Mouse (Mus musculus): Measurements from ENCODE around the gene Cdh22. TPM values are rescaled to one million over a fixed set of nuclear protein-coding genes. Genes with fewer than 3 reads are reported as not detected.

Cdh22 gene
- 20.8 and 21.2 TPM in 2 replicates for polyA plus RNA-seq (2015; fragmentation: Nextera tagmentation; extraction: Ambion mirVana)

DNA sequence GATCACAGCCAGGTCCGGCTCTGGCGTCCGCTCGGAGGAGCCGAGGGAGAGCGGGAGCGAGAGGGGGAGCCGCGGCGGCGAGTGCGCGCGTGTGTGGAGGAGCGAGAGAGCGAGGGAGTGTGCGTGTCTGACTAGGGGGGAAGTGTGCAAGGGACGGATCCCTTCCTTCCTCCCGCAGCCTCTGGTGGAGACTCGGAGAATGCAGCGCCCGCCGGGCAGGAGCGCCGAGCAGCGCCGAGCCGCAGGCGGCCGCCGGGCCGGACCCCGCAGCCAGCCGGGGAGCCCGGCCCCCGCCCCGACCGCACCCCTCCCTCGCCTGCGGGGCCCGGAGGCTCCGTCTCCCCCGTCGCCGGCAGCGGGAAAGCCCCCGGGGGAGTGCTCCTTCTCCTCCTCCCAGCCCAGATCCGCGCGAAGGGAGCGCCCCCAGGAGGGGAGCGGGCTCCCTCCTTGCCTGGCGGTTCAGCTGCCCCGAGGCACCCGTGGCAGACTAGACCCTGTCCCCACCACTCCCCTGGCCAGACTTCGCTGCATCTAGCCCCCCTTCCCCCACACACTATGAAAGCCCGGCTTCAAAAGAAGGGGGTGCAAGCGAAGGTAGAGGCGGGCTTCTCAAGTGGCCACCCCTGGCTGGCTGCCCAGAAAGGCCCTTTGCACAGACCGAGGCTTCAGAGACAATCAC lies at the start of gene Cdh22:
TSS of gene Cdh22 (minus strand) at position 241 of the 679 bp plus-strand sequence.
- H3K36me3 ChIP-seq (replicated peaks): no peaks in the 10 kb centered on the region
- H3K4me2 ChIP-seq: peak within 1 kb of the TSS; percentile 94
- ATAC-seq (replicated peaks): peak; percentile 74
- peaks cover 52% of the 10 kb centered on the region for H3K4me1 ChIP-seq
- WGBS: under 1% methylated on average over 47 of the region's 60 CpGs
- no peaks in the 10 kb centered on the region for H3K9me3 ChIP-seq
- peaks cover 27% of the 10 kb centered on the region; the same call in 1 of the 2 replicates for H3K27me3 ChIP-seq (replicated peaks)
- peak within 1 kb of the TSS; percentile 72 for H3K4me3 ChIP-seq
- peak within 1 kb of the TSS; percentile 87 for H3K27ac ChIP-seq
- H3K9ac ChIP-seq: peak within 1 kb of the TSS; percentile 85

GRCm38 (mm10) chr2:165284377-165284776 lies 49.7 kb upstream of the Cdh22 start:
- Histone ChIP-seq H3K4me2 (no peak overlapping the region), H3K4me3 (no peak overlapping the region), H3K27me3 (replicated peaks) (no peaks in the 10 kb centered on the region), H3K9ac (no peak overlapping the region), H3K9me3 (no peaks in the 10 kb centered on the region), H3K27ac (no peak overlapping the region), H3K4me1 (peaks cover 59% of the 10 kb centered on the region), H3K36me3 (replicated peaks) (no peaks in the 10 kb centered on the region)
- no peak for ATAC-seq (replicated peaks)
- WGBS: 91% methylated on average over 7 of the region's 7 CpGs

DNA sequence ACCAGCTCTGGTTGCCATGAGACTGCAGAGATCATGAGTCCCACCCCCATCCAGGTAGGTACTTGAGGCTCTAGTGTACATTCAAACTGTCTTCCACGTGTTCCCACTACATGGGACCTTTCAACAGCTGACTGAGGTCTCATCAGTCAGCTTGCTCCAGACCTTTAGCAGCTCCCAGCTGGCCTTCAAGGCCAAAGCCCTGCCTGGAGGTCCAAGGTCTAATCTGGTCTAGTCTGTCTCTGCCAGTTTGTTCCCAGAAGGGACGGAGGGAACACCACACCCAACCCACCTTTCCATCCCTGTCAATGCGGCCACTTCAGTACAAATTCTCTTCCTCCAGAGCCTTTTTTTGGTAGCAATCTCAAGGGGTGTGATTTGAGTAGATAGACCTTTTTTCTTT lies 49.0 kb upstream of the Cdh22 start:
- Histone ChIP-seq H3K9ac (no peak overlapping the region), H3K4me1 (peaks cover 62% of the 10 kb centered on the region), H3K36me3 (replicated peaks) (no peaks in the 10 kb centered on the region), H3K9me3 (no peaks in the 10 kb centered on the region), H3K27me3 (replicated peaks) (no peaks in the 10 kb centered on the region), H3K27ac (no peak overlapping the region), H3K4me2 (no peak overlapping the region), H3K4me3 (no peak overlapping the region)
- no peak for ATAC-seq (replicated peaks)
- WGBS: 91% methylated on average over 3 of the region's 3 CpGs

- no peak overlapping the region for H3K9ac ChIP-seq
These were observed 47.2 kb upstream of the Cdh22 start for GRCm38 (mm10) chr2:165281779-165282311.

DNA sequence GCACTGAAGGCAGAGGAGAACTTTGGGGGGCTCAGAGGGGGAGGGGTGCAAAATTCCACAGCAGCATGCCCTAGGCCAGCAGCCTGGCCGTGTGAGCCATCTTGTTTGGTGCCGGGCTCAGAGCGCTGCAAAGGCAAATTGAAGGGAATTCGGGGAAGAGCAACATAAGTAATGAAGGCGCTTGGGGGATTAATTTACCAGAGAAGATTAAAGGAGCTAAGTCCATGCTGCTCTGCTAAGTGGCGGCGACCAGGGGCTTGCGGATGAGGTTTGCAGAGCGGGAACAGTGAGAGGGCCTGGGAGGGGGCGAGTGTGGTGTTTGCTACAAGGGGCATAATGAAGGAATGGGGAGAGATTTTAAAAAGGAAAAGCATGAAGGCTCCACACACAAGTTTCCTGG lies 44.7 kb upstream of the Cdh22 start:
- ATAC-seq (replicated peaks): no peak
- no peak overlapping the region for H3K4me3 ChIP-seq
- no peaks in the 10 kb centered on the region for H3K36me3 ChIP-seq (replicated peaks)
- H3K4me1 ChIP-seq: peaks cover 53% of the 10 kb centered on the region
- WGBS: 18% methylated on average over 10 of the region's 10 CpGs
- H3K27ac ChIP-seq: peak overlapping the region; percentile 71
- no peak overlapping the region; the same call in 1 of the 2 replicates for H3K9ac ChIP-seq
- H3K27me3 ChIP-seq (replicated peaks): no peaks in the 10 kb centered on the region
- no peak overlapping the region for H3K4me2 ChIP-seq
- H3K9me3 ChIP-seq: no peaks in the 10 kb centered on the region

More at GRCm38 (mm10) chr2:165281779-165282311, 47.2 kb upstream of the Cdh22 start:
- H3K27ac ChIP-seq: peak overlapping the region; percentile 45; the same call in 1 of the 2 replicates
- H3K36me3 ChIP-seq (replicated peaks): no peaks in the 10 kb centered on the region
- H3K27me3 ChIP-seq (replicated peaks): no peaks in the 10 kb centered on the region
- peaks cover 48% of the 10 kb centered on the region for H3K4me1 ChIP-seq
- H3K4me3 ChIP-seq: no peak overlapping the region
- WGBS: 45% methylated on average over 5 of the region's 6 CpGs
- ATAC-seq (replicated peaks): no peak; the same call in 1 of the 2 replicates
- no peak overlapping the region for H3K4me2 ChIP-seq
- no peaks in the 10 kb centered on the region for H3K9me3 ChIP-seq

DNA sequence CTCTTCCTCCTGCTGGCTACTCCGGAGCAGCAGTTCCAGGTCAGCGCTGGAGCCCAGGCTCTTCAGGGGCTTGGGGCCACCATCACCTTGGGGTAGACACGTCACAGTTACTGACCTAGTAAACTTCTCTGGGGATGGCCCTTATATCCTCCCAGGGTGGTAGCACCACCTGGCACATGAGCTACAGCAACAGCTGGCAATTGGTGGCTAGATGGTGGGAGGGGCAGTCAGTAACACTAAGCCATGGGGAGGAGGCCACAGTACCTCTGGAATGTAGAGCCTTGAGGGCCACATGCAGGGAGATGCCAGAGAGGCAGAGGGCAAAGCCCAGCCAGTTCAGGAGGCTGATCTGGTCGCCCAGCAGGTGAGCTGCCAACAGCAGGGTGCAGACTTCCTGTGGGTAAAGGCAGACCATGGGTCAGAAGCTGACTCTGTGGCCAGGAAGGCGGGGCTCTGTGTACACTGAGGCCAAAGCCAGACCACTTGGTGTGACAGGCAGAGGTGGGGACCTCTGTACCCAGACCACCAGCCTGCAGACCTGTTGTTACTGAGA lies 42.6 kb upstream of the Cdh22 start:
- 88% methylated on average over 5 of the region's 5 CpGs for WGBS
- ATAC-seq (replicated peaks): no peak

DNA sequence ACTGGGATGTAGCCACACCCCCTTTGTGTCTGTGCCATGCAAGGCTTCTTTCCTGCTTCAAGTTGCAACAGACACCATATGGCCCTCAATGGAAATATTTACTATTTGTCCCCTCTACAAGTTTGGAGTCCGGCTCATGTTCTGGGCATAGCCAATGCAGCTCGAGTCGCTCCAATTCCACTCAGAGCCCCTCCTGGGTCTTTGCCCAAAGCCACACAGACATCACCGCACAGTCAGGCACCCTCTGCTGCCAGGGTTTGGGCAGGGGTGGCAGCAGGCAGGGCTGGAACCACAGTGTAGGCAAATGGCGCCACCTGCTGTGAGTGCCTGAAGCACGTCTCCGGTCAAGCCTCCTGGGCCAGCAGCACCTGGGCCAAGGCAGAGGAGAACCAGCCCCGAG lies 41.2 kb upstream of the Cdh22 start:
- Histone ChIP-seq H3K4me2 (no peak overlapping the region), H3K36me3 (replicated peaks) (no peaks in the 10 kb centered on the region), H3K27ac (peak overlapping the region; percentile 74), H3K9ac (no peak overlapping the region), H3K4me1 (peaks cover 60% of the 10 kb centered on the region), H3K27me3 (replicated peaks) (no peaks in the 10 kb centered on the region), H3K4me3 (no peak overlapping the region), H3K9me3 (no peaks in the 10 kb centered on the region)
- peak; percentile 55 for ATAC-seq (replicated peaks)
- WGBS: 17% methylated on average over 8 of the region's 8 CpGs

More for the DNA sequence above, 42.6 kb upstream of the Cdh22 start:
- Histone ChIP-seq H3K9me3 (no peaks in the 10 kb centered on the region), H3K4me2 (no peak overlapping the region), H3K27me3 (replicated peaks) (no peaks in the 10 kb centered on the region), H3K4me1 (peaks cover 59% of the 10 kb centered on the region), H3K36me3 (replicated peaks) (no peaks in the 10 kb centered on the region), H3K27ac (no peak overlapping the region), H3K9ac (no peak overlapping the region), H3K4me3 (no peak overlapping the region)

DNA sequence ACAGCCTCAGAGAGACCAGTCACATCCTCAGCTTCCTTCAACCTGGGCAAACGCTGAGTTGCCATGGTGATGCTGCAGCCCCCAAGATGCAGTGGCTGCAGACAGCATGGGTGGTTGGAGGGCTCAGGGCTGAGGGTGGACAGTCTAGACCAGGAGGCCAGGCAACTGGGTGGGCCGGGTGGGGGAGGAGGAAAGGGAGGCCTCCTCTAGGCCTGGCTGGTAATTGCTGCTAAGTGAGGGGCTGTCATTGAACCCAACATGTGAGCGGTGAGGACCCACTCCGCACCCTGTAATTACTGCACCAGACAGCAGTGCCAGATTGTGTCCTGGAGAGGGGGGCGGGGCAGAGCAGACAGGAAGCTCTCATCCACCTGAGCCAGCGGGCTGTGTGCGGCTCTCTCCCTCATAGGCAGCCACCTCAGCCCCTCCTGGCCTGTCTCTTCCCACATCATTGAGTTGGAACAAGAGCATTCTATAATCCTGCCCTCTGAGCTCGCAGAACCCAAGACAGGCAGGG lies 40.5 kb upstream of the Cdh22 start:
- no peaks in the 10 kb centered on the region for H3K27me3 ChIP-seq (replicated peaks)
- no peak overlapping the region for H3K4me2 ChIP-seq
- H3K4me3 ChIP-seq: no peak overlapping the region
- peaks cover 58% of the 10 kb centered on the region for H3K4me1 ChIP-seq
- ATAC-seq (replicated peaks): peak; percentile 73
- H3K36me3 ChIP-seq (replicated peaks): no peaks in the 10 kb centered on the region
- 19% methylated on average over 8 of the region's 8 CpGs for WGBS
- no peak overlapping the region for H3K9ac ChIP-seq
- H3K27ac ChIP-seq: peak overlapping the region; percentile 74
- H3K9me3 ChIP-seq: no peaks in the 10 kb centered on the region

GRCm38 (mm10) chr2:165273589-165273988 lies 38.9 kb upstream of the Cdh22 start:
- no peak overlapping the region for H3K4me3 ChIP-seq
- no peak overlapping the region for H3K27ac ChIP-seq
- no peak for ATAC-seq (replicated peaks)
- H3K27me3 ChIP-seq (replicated peaks): no peaks in the 10 kb centered on the region
- no peak overlapping the region for H3K4me2 ChIP-seq
- H3K4me1 ChIP-seq: peaks cover 44% of the 10 kb centered on the region
- H3K9ac ChIP-seq: no peak overlapping the region
- 30% methylated on average over 4 of the region's 4 CpGs for WGBS
- H3K36me3 ChIP-seq (replicated peaks): no peaks in the 10 kb centered on the region
- no peaks in the 10 kb centered on the region for H3K9me3 ChIP-seq

DNA sequence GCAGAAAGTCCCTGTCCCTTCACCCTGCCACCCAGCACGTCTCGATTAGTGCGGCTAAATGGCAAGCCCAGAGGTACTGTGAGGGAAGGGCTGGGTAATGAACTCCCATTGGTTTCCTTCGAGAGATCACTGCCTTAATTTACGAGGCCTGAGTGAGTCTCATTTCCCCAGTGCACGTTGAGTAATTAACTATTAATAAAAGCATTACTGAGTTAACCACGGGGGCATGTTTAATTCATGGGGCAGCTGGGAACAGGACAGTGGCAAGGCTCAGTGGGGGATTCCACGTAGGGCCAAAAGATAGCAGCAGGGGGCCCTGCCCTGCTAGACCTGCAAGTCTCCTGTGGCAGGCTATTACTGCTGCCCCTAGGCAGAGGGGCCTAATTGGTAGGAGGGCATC lies 36.7 kb upstream of the Cdh22 start:
- no peaks in the 10 kb centered on the region for H3K9me3 ChIP-seq
- 13% methylated on average over 8 of the region's 8 CpGs for WGBS
- no peak overlapping the region for H3K4me2 ChIP-seq
- no peak overlapping the region for H3K9ac ChIP-seq
- ATAC-seq (replicated peaks): no peak
- H3K27me3 ChIP-seq (replicated peaks): no peaks in the 10 kb centered on the region
- H3K4me1 ChIP-seq: peaks cover 54% of the 10 kb centered on the region
- H3K27ac ChIP-seq: peak overlapping the region; percentile 43
- no peaks in the 10 kb centered on the region for H3K36me3 ChIP-seq (replicated peaks)
- H3K4me3 ChIP-seq: no peak overlapping the region

DNA sequence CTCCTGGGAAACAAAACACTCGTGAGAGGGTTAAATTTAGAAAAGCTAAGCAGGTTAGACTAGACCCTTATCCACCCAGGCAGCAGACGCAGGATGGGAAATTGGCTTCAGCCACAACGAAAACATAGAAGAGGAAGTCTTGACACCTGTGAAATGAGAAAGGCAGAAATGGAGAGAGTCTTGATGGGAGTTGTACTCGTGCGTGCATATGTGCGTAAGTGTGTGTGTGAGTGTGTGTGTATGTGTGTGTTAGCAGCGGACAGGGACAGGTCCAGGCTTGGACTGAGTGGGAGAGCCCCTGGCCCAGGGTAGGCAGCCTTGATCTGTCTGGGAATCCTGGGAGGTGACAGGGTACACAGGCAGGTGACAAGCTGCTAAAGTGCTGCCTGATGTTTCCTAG lies 36.2 kb upstream of the Cdh22 start:
- H3K27me3 ChIP-seq (replicated peaks): no peaks in the 10 kb centered on the region
- peaks cover 55% of the 10 kb centered on the region for H3K4me1 ChIP-seq
- no peak overlapping the region for H3K4me3 ChIP-seq
- no peaks in the 10 kb centered on the region for H3K36me3 ChIP-seq (replicated peaks)
- H3K4me2 ChIP-seq: no peak overlapping the region
- WGBS: 49% methylated on average over 7 of the region's 7 CpGs
- peak overlapping the region; percentile 43 for H3K27ac ChIP-seq
- no peak for ATAC-seq (replicated peaks)
- no peaks in the 10 kb centered on the region for H3K9me3 ChIP-seq
- H3K9ac ChIP-seq: no peak overlapping the region

GRCm38 (mm10) chr2:165266739-165267138 lies 32.1 kb upstream of the Cdh22 start:
- 1% methylated on average over 12 of the region's 12 CpGs for WGBS
- peak overlapping the region; percentile 63 for H3K27ac ChIP-seq
- no peaks in the 10 kb centered on the region for H3K9me3 ChIP-seq
- ATAC-seq (replicated peaks): 0 out of 2 replicates have a peak, but pooled peaks have one; percentile 37
- no peaks in the 10 kb centered on the region for H3K27me3 ChIP-seq (replicated peaks)
- peaks cover 47% of the 10 kb centered on the region for H3K4me1 ChIP-seq
- H3K36me3 ChIP-seq (replicated peaks): no peaks in the 10 kb centered on the region
- H3K4me3 ChIP-seq: no peak overlapping the region
- peak overlapping the region; percentile 23 for H3K4me2 ChIP-seq
- no peak overlapping the region for H3K9ac ChIP-seq
